Mouse (Mus musculus): ENCODE results near the gene Acot1.
"Not testable (repeated sequence)": the region's sequence is repeated elsewhere in the genome, so short reads cannot be mapped to it uniquely, and the experiment has no call there.

DNA sequence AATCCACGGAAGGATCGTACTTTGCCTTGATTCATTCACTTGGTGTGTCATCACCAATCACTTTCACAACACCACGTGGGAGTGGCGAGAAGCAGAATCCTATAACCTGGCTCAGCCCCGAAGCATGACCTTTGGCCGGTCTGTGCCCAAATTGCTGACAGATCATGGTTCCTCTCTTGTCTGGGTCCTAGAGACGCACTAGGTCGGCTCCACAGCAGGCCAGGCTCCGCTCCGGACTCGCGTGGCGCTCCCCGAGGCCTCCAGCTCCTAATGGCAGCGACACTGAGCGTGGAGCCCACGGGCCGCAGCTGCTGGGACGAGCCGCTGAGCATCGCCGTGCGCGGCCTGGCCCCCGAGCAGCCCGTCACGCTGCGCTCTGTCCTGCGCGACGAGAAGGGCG is 29.0 kb downstream of the Acot1 start, which contains the start of gene Acot4:
- TF ChIP-seq CTCF (IDR thresholded peaks at IDR 0.05; ENCODE audit: low read depth); EP300 (optimal IDR thresholded peaks at IDR 0.05): not testable (repeated sequence)

Measured in stomach, postnatal 0 days (tissue).